Mouse (Mus musculus) megakaryocyte, embryonic 14.5 days (primary cell): ENCODE results near the gene Dock7.

ENCODE experiments used
- FLI1 ChIP-seq: IDR thresholded peaks from 2 replicates; pipeline ENCODE4 v1.6.1; 2012; ENCODE audit warnings: low read length, inconsistent platforms, mixed read lengths
- GATA1 ChIP-seq: IDR thresholded peaks from 3 replicates; pipeline ENCODE4 v1.6.1; 2012; ENCODE audit warnings: mixed read lengths, low read length, inconsistent platforms, borderline replicate concordance

- TF ChIP-seq GATA1 (no peak), FLI1 (no peak)
Observed at GRCm38 (mm10) chr4:99120211-99121122, at the start of gene Dock7.
